Mouse (Mus musculus): Measurements from ENCODE around the gene Fam129a. TPM values are rescaled to one million over a fixed set of nuclear protein-coding genes. Genes with fewer than 3 reads are reported as not detected.
A peak's percentile ranks its signal among the peaks of the same experiment; 100 is the strongest.

Fam129a gene
- polyA plus RNA-seq, 1 experiment from 2014 or later, result 1.3 TPM

- H3K4me1 ChIP-seq (replicated peaks; ENCODE audit: control insufficient read depth, insufficient read depth, low read length), result no peaks in the 10 kb centered on the region
- ATAC-seq (replicated peaks; ENCODE audit: low FRiP score) (no peak), DNase-seq (ENCODE audit: low spot score) (no peak)
- H3K27me3 ChIP-seq (ENCODE audit: control insufficient read depth, insufficient read depth, low read length), result no peaks in the 10 kb centered on the region
- no peak overlapping the region for H3K27ac ChIP-seq (ENCODE audit: low read depth, low read length)
- H3K9me3 ChIP-seq (ENCODE audit: control insufficient read depth, low read length), result no peaks in the 10 kb centered on the region
- H3K4me3 ChIP-seq (ENCODE audit: low read depth, low read length), result no peak overlapping the region
- WGBS, result 78% methylated on average over 5 of the region's 5 CpGs
- no peak overlapping the region for H3K4me2 ChIP-seq (ENCODE audit: low read depth, low read length, severe bottlenecking)
- H3K36me3 ChIP-seq (ENCODE audit: control insufficient read depth, insufficient read depth, low read length), result no peaks in the 10 kb centered on the region
- H3K9ac ChIP-seq (ENCODE audit: low read length), result no peak overlapping the region
Measured at GRCm38 (mm10) chr1:151675684-151676083, 104.7 kb downstream of the Fam129a start.

- H3K4me1 ChIP-seq (replicated peaks; ENCODE audit: control insufficient read depth, insufficient read depth, low read length), result no peaks in the 10 kb centered on the region
- ATAC-seq (replicated peaks; ENCODE audit: low FRiP score) (no peak), DNase-seq (ENCODE audit: low spot score) (peak; percentile 47)
- H3K4me3 ChIP-seq (ENCODE audit: low read depth, low read length), result no peak overlapping the region
- H3K4me2 ChIP-seq (ENCODE audit: low read depth, low read length, severe bottlenecking), result no peak overlapping the region
- no peaks in the 10 kb centered on the region for H3K9me3 ChIP-seq (ENCODE audit: control insufficient read depth, low read length)
- no peaks in the 10 kb centered on the region for H3K36me3 ChIP-seq (ENCODE audit: control insufficient read depth, insufficient read depth, low read length)
- WGBS, result 42% methylated on average over 3 of the region's 4 CpGs
- H3K27ac ChIP-seq (ENCODE audit: low read depth, low read length), result no peak overlapping the region
- no peak overlapping the region for H3K9ac ChIP-seq (ENCODE audit: low read length)
- H3K27me3 ChIP-seq (ENCODE audit: control insufficient read depth, insufficient read depth, low read length), result no peaks in the 10 kb centered on the region
Measured at GRCm38 (mm10) chr1:151677185-151677809, 106.3 kb downstream of the Fam129a start.

GRCm38 (mm10) chr1:151677975-151678374 is 107.0 kb downstream of the Fam129a start:
- Histone ChIP-seq H3K4me2 (ENCODE audit: low read depth, low read length, severe bottlenecking) (no peak overlapping the region), H3K27me3 (ENCODE audit: control insufficient read depth, insufficient read depth, low read length) (no peaks in the 10 kb centered on the region), H3K4me3 (ENCODE audit: low read depth, low read length) (no peak overlapping the region), H3K36me3 (ENCODE audit: control insufficient read depth, insufficient read depth, low read length) (no peaks in the 10 kb centered on the region), H3K9me3 (ENCODE audit: control insufficient read depth, low read length) (no peaks in the 10 kb centered on the region), H3K9ac (ENCODE audit: low read length) (no peak overlapping the region), H3K4me1 (replicated peaks; ENCODE audit: control insufficient read depth, insufficient read depth, low read length) (no peaks in the 10 kb centered on the region), H3K27ac (ENCODE audit: low read depth, low read length) (no peak overlapping the region)
- WGBS, result 78% methylated on average over 4 of the region's 4 CpGs
- ATAC-seq (replicated peaks; ENCODE audit: low FRiP score), result no peak
- DNase-seq (ENCODE audit: low spot score), result peak; percentile 34

DNA sequence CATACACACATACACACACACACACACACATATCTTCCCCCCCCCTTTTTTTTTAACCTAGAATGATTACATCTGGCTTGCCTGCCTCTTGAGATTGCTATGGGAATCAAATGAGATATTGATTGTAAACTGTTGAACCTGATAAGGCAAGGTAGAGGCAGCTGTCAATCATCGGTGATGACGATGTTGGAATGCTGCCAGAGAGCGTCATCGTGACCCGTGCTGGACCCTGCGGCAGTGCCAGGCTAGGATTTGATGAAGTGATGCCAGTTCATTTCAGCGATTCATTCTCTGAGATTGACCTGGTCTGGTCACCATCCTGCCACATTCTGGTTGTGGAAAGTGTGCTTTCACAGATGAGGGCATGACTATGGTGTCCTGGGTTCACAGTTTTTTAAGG is 108.2 kb downstream of the Fam129a start:
- H3K9ac ChIP-seq (ENCODE audit: low read length), result no peak overlapping the region
- WGBS, result 95% methylated on average over 7 of the region's 7 CpGs
- no peak overlapping the region for H3K4me2 ChIP-seq (ENCODE audit: low read depth, low read length, severe bottlenecking)
- no peak for ATAC-seq (replicated peaks; ENCODE audit: low FRiP score)
- no peaks in the 10 kb centered on the region for H3K9me3 ChIP-seq (ENCODE audit: control insufficient read depth, low read length)
- H3K36me3 ChIP-seq (ENCODE audit: control insufficient read depth, insufficient read depth, low read length), result no peaks in the 10 kb centered on the region
- DNase-seq (ENCODE audit: low spot score), result peak; percentile 22
- no peaks in the 10 kb centered on the region for H3K27me3 ChIP-seq (ENCODE audit: control insufficient read depth, insufficient read depth, low read length)
- no peak overlapping the region for H3K4me3 ChIP-seq (ENCODE audit: low read depth, low read length)
- no peaks in the 10 kb centered on the region for H3K4me1 ChIP-seq (replicated peaks; ENCODE audit: control insufficient read depth, insufficient read depth, low read length)
- no peak overlapping the region for H3K27ac ChIP-seq (ENCODE audit: low read depth, low read length)

DNA sequence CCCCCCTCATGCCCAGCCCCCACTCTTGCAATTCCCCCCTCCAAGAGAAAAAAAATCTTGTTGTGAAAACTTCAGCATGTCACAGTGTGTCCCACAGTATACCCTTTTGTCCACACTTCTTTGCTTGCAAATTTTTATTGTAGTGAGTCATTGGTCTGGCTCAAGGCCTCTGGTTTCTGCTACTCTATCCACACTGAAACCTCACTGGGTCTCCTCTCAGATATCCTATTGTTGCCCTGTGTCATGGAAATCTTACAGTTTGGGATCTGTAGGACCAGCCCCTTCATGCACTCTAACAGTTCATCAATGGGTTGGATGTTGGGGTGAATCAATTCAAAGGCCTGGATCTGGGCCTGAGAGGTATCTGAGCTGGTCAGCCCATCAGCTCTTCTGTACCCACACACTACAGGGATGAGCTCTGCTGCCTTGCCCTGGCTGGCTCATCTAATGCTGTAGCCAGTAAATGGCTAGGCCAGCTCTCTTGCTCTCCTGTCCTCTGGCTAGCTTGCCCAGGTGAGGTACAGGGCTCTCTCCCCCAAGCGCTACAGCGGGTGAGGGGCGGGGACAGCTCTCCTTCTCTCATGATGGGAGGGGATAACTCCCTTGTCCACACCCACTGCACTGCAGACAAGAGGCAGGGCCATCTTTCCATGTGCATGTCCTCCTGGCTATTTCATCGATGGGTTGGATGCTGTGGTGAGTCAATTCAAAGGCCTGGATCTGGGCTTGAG is 109.1 kb downstream of the Fam129a start:
- Histone ChIP-seq H3K4me2 (ENCODE audit: low read depth, low read length, severe bottlenecking) (no peak overlapping the region), H3K27me3 (ENCODE audit: control insufficient read depth, insufficient read depth, low read length) (no peaks in the 10 kb centered on the region), H3K9me3 (ENCODE audit: control insufficient read depth, low read length) (no peaks in the 10 kb centered on the region), H3K27ac (ENCODE audit: low read depth, low read length) (no peak overlapping the region), H3K4me3 (ENCODE audit: low read depth, low read length) (no peak overlapping the region), H3K9ac (ENCODE audit: low read length) (no peak overlapping the region), H3K4me1 (replicated peaks; ENCODE audit: control insufficient read depth, insufficient read depth, low read length) (no peaks in the 10 kb centered on the region), H3K36me3 (ENCODE audit: control insufficient read depth, insufficient read depth, low read length) (no peaks in the 10 kb centered on the region)
- DNase-seq (ENCODE audit: low spot score), result no peak
- ATAC-seq (replicated peaks; ENCODE audit: low FRiP score), result no peak
- WGBS, result 92% methylated on average over 4 of the region's 4 CpGs

- Histone ChIP-seq H3K9ac (ENCODE audit: low read length) (no peak overlapping the region), H3K36me3 (ENCODE audit: control insufficient read depth, insufficient read depth, low read length) (no peaks in the 10 kb centered on the region), H3K9me3 (ENCODE audit: control insufficient read depth, low read length) (no peaks in the 10 kb centered on the region), H3K4me3 (ENCODE audit: low read depth, low read length) (no peak overlapping the region), H3K27ac (ENCODE audit: low read depth, low read length) (no peak overlapping the region), H3K27me3 (ENCODE audit: control insufficient read depth, insufficient read depth, low read length) (no peaks in the 10 kb centered on the region), H3K4me2 (ENCODE audit: low read depth, low read length, severe bottlenecking) (no peak overlapping the region), H3K4me1 (replicated peaks; ENCODE audit: control insufficient read depth, insufficient read depth, low read length) (peaks cover 5% of the 10 kb centered on the region; the same call in 1 of the 2 replicates)
- DNase-seq (ENCODE audit: low spot score), result no peak
- WGBS, result 95% methylated on average over 3 of the region's 3 CpGs
- no peak for ATAC-seq (replicated peaks; ENCODE audit: low FRiP score)
Measured at GRCm38 (mm10) chr1:151680971-151681370, 110.0 kb downstream of the Fam129a start.

- ATAC-seq (replicated peaks; ENCODE audit: low FRiP score), result no peak
- Histone ChIP-seq H3K9ac (ENCODE audit: low read length) (no peak overlapping the region), H3K27me3 (ENCODE audit: control insufficient read depth, insufficient read depth, low read length) (no peaks in the 10 kb centered on the region), H3K4me2 (ENCODE audit: low read depth, low read length, severe bottlenecking) (no peak overlapping the region), H3K9me3 (ENCODE audit: control insufficient read depth, low read length) (no peaks in the 10 kb centered on the region), H3K4me1 (replicated peaks; ENCODE audit: control insufficient read depth, insufficient read depth, low read length) (peaks cover 9% of the 10 kb centered on the region; the same call in 1 of the 2 replicates), H3K4me3 (ENCODE audit: low read depth, low read length) (no peak overlapping the region), H3K36me3 (ENCODE audit: control insufficient read depth, insufficient read depth, low read length) (no peaks in the 10 kb centered on the region), H3K27ac (ENCODE audit: low read depth, low read length) (no peak overlapping the region)
- DNase-seq (ENCODE audit: low spot score), result no peak
- 93% methylated on average over 6 of the region's 6 CpGs for WGBS
Measured at GRCm38 (mm10) chr1:151682896-151683295, 111.9 kb downstream of the Fam129a start.

GRCm38 (mm10) chr1:151684451-151684892 is 113.5 kb downstream of the Fam129a start:
- WGBS, result 84% methylated on average over 7 of the region's 7 CpGs
- no peak overlapping the region for H3K27ac ChIP-seq (ENCODE audit: low read depth, low read length)
- H3K36me3 ChIP-seq (ENCODE audit: control insufficient read depth, insufficient read depth, low read length), result no peaks in the 10 kb centered on the region
- no peak overlapping the region for H3K4me2 ChIP-seq (ENCODE audit: low read depth, low read length, severe bottlenecking)
- H3K27me3 ChIP-seq (ENCODE audit: control insufficient read depth, insufficient read depth, low read length), result no peaks in the 10 kb centered on the region
- DNase-seq (ENCODE audit: low spot score) (no peak), ATAC-seq (replicated peaks; ENCODE audit: low FRiP score) (no peak)
- H3K4me3 ChIP-seq (ENCODE audit: low read depth, low read length), result no peak overlapping the region
- H3K4me1 ChIP-seq (replicated peaks; ENCODE audit: control insufficient read depth, insufficient read depth, low read length), result peaks cover 9% of the 10 kb centered on the region; the same call in 1 of the 2 replicates
- H3K9me3 ChIP-seq (ENCODE audit: control insufficient read depth, low read length), result no peaks in the 10 kb centered on the region
- H3K9ac ChIP-seq (ENCODE audit: low read length), result no peak overlapping the region; the same call in 1 of the 2 replicates
